Comparison of ENCODE assay signal across 14 mouse cellular contexts in the genomic region with DNA sequence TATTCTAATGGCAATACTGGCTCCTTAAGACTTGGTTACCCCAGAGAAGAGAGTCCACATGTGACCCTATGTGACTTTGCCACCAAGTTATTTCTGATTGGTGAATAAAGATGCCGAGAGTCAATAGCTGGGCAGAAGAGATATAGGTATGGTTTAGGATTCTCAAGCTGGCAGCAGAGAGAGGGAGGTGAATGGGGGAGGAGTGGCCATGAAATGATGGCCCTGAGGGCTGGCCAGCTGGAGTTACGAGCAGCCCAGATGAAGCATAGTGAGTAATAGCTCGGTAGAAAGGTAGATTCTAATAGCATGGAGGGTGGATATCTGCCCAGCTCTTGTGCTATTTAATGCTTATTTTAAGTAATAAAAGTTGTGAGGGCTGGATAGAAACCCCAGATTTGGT.
"Had no signal": no experiment of that assay in that cellular context is flagged by ENCODE, and none has a peak within 500 bp of the region (broad histone marks: within the 10 kb centered on the region; RNA-seq: fewer than 3 reads in every experiment).

No protein-coding gene starts in this region.

- DNase-seq: cerebellum, adult 9-11 months; cerebellum, postnatal 10 days; cerebellum, postnatal 14 days; cerebellum, postnatal 25 days; cerebellum, postnatal 36 days; embryo, embryonic 11 days; forebrain, postnatal 0 days; gastrocnemius, adult 2 months; gastrocnemius, postnatal 10 days; gastrocnemius, postnatal 14 days; gastrocnemius, postnatal 25 days; gastrocnemius, postnatal 36 days; heart, adult 18-20 months; heart, adult 2 months had no signal
